Mouse (Mus musculus): ENCODE data around the gene Elk3. TPM values are rescaled to one million over a fixed set of nuclear protein-coding genes. Genes with fewer than 3 reads are reported as not detected.

Gene Elk3
- polyA plus RNA-seq, 1 experiment from 2014 or later, result 9.6 TPM

DNA sequence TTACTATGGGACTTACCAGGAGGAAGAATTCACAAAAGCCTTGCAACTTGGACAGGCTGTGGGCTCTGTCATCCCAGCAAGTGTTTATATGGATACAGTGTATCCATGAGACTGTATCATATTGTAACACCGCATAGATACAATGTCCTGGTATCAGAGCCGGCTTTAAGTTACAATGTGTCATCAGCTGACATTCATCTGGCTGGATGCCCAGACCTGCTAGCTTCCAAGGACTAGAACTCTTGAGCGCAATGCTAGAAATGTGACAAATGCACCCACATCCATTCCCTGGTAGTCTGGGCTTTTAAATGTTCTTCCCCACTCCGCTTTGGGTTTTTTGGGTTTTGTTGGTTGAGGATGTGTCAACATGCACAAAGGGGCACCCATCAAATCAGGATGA is 22.6 kb downstream of the Elk3 start:
- H3K4me2 ChIP-seq, result no peak overlapping the region
- no peak overlapping the region for H3K4me3 ChIP-seq
- no peak overlapping the region for H3K9ac ChIP-seq
- H3K4me1 ChIP-seq, result peaks cover 13% of the 10 kb centered on the region
- 71% methylated on average over 4 of the region's 4 CpGs for WGBS (ENCODE audit: insufficient replicate concordance)
- no peaks in the 10 kb centered on the region for H3K27me3 ChIP-seq (replicated peaks)
- ATAC-seq, result no peak
- H3K27ac ChIP-seq, result no peak overlapping the region
- H3K9me3 ChIP-seq (replicated peaks), result no peaks in the 10 kb centered on the region
- peaks cover 2% of the 10 kb centered on the region; the same call in 1 of the 2 replicates for H3K36me3 ChIP-seq

DNA sequence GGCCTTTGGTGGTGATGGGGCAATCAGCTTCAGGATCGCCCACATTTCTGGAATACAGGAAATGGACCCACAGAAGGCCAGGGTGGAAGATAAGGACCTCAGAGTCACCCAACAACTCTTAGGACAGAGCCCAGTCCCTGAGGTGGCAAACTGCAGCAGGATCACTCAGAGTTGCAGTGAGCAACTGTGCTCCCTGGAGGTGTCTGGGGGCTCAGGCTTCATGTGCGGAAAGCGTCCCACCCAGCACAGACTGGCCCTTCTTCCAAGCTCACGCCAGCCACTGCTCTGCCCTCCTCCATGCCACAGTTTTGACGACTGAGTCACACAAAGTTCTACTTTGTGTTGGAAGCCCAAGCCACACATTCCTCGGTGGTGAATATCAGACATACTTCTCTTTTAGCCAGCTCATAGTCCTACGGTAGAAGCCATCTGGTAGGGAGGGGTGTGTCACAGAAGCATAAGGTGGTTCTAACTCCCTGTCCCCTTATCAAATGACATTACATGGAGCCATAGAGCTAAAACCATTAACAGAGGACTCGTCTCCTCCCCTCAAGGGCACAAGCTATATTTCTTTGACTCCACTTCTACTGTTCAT is 23.3 kb downstream of the Elk3 start:
- H3K4me3 ChIP-seq, result no peak overlapping the region
- H3K27ac ChIP-seq, result no peak overlapping the region
- no peaks in the 10 kb centered on the region for H3K27me3 ChIP-seq (replicated peaks)
- H3K9ac ChIP-seq, result no peak overlapping the region
- peaks cover 6% of the 10 kb centered on the region; the same call in 1 of the 2 replicates for H3K36me3 ChIP-seq
- 61% methylated on average over 8 of the region's 8 CpGs for WGBS (ENCODE audit: insufficient replicate concordance)
- ATAC-seq, result no peak
- H3K4me2 ChIP-seq, result no peak overlapping the region
- no peaks in the 10 kb centered on the region for H3K9me3 ChIP-seq (replicated peaks)
- peaks cover 13% of the 10 kb centered on the region for H3K4me1 ChIP-seq

DNA sequence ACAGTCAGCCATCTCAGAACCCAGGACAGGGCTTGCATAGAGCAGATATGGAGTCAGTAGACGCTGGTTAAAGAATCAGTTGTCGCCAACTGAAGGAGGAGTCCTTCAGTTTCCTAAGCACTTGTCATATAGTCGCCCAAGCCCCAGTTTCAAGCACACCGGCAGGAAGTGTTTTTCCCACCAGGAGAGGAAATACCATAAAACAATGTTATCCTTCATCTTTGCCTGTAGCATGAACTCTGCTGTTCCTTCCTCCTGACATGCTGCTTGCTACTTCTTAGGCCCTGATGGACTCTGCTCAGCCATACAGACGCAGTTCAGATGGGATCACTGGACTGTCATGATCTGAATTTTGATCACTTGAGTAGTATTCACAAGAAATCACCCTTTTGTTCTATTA is 25.4 kb downstream of the Elk3 start:
- Histone ChIP-seq H3K4me3 (no peak overlapping the region), H3K27me3 (replicated peaks) (no peaks in the 10 kb centered on the region), H3K27ac (no peak overlapping the region), H3K36me3 (peaks cover 10% of the 10 kb centered on the region; the same call in 1 of the 2 replicates), H3K9me3 (replicated peaks) (no peaks in the 10 kb centered on the region), H3K9ac (no peak overlapping the region), H3K4me1 (peaks cover 8% of the 10 kb centered on the region; the same call in 1 of the 2 replicates), H3K4me2 (no peak overlapping the region)
- 0 out of 2 replicates have a peak, but pooled peaks have one; percentile 21 for ATAC-seq
- WGBS (ENCODE audit: insufficient replicate concordance), result 33% methylated on average over 5 of the region's 5 CpGs

DNA sequence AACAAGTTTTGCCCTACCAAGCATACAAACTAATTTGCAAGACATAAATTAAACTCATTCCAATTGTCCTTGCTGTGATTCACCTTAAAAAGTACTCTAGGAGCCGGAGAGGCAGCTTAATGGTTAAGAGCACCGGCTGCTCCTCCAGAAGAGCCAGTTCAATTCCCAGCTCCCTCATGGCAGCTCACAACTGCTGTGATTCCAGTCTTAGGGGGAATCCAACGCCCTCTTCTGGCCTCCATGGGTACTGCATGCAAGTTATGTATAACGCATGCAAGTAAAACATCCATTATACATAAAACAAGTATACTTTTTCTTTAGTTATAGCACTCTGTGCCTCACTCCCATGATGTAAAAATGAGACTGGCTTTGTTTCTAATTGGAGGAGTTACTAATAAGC is 27.7 kb downstream of the Elk3 start:
- Histone ChIP-seq H3K4me3 (no peak overlapping the region), H3K36me3 (peaks cover 10% of the 10 kb centered on the region; the same call in 1 of the 2 replicates), H3K4me2 (no peak overlapping the region), H3K4me1 (peaks cover 8% of the 10 kb centered on the region; the same call in 1 of the 2 replicates), H3K27ac (no peak overlapping the region), H3K27me3 (replicated peaks) (no peaks in the 10 kb centered on the region), H3K9me3 (replicated peaks) (no peaks in the 10 kb centered on the region), H3K9ac (no peak overlapping the region)
- ATAC-seq, result no peak
- 69% methylated on average over 4 of the region's 4 CpGs for WGBS (ENCODE audit: insufficient replicate concordance)

DNA sequence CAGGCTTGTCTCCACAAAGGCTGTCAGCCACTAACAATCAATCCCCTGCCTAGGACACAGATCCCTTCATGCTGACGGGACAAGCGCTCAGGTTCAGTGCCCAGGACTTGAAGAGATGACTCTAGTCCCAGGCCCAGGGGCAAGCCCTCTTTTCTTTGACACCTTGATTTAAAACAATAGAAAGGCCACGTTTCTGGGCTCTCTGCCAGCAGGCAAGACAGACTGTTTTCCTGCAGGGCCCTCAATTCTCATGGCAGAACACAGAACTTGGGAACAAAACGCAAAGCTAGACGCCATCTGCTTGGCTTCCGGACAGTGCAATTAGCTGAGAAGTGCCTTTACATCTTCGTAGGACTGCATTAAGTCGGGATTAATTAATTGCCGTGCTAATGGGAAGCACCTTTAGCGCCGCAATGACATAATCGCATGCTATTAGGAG is 28.4 kb downstream of the Elk3 start:
- WGBS (ENCODE audit: insufficient replicate concordance), result 79% methylated on average over 12 of the region's 12 CpGs
- no peak overlapping the region for H3K4me3 ChIP-seq
- H3K36me3 ChIP-seq, result peaks cover 10% of the 10 kb centered on the region; the same call in 1 of the 2 replicates

DNA sequence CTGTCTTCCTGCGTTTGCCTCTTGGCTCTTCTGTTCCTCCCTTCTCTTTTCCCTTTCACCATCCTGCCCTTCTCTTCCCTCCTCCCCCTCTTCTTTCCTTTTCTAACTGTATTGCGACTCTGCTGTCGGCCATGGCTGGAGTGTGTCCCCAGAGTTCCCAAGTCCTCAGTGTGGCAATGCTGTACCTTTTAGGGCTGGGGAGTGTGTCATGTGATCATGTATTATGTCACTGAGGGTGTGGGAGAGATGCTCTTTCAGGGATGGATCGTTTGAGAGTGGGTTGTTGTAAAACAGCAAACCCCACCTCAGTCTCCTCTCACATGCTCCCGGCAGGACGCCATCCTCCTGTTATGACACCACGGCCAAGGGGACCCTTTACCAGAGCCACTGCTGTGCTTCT is 29.8 kb downstream of the Elk3 start:
- H3K9ac ChIP-seq, result no peak overlapping the region
- H3K4me3 ChIP-seq, result no peak overlapping the region
- H3K4me2 ChIP-seq, result no peak overlapping the region
- H3K9me3 ChIP-seq (replicated peaks), result no peaks in the 10 kb centered on the region
- H3K27me3 ChIP-seq (replicated peaks), result no peaks in the 10 kb centered on the region
- no peak for ATAC-seq
- peaks cover 10% of the 10 kb centered on the region; the same call in 1 of the 2 replicates for H3K36me3 ChIP-seq
- H3K27ac ChIP-seq, result no peak overlapping the region
- H3K4me1 ChIP-seq, result peaks cover 18% of the 10 kb centered on the region
- WGBS (ENCODE audit: insufficient replicate concordance), result 74% methylated on average over 7 of the region's 7 CpGs

More for the DNA sequence above, 28.4 kb downstream of the Elk3 start:
- H3K4me2 ChIP-seq, result no peak overlapping the region
- H3K9me3 ChIP-seq (replicated peaks), result no peaks in the 10 kb centered on the region
- H3K27me3 ChIP-seq (replicated peaks), result no peaks in the 10 kb centered on the region
- peaks cover 8% of the 10 kb centered on the region; the same call in 1 of the 2 replicates for H3K4me1 ChIP-seq
- no peak overlapping the region for H3K27ac ChIP-seq
- H3K9ac ChIP-seq, result no peak overlapping the region
- no peak for ATAC-seq

DNA sequence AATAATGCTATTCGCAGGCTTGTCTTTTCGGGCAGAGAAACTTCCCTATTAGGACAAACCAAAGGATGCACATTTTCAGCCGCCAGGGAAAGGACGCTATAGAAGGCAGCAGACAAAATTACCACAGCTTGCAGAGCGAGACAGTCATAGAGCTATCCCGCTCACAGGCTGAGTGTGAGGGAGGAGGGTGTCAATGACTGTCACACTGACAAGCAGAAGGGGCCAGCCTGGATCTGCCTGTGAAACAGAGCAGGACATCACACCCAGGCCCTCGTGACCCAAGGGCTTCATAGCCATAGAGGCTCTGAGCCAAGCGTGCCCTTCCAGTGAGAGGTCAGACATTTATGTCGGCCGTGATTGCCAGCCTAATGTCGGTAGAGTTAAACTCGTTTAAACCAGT is 30.3 kb downstream of the Elk3 start:
- 81% methylated on average over 12 of the region's 12 CpGs for WGBS (ENCODE audit: insufficient replicate concordance)
- no peak for ATAC-seq

DNA sequence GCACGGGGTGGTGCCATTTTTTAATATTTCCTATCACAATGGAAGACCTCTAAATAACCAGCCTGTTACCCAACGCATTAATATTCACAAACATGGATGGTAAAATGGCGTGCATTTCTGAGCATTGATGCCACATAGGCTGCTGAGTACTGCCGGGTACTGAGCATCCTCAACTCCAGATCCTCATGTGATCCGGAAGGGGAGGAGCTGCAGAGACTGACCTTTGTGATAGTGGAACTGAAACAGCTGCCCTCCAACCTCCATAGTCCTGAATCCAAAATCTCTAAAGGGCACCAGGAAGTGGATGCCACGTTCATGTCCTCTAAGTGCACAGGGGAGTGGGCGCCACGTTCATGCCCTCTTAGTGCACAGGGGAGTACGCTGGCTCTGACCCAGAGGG is 31.9 kb downstream of the Elk3 start:
- no peak for ATAC-seq

More for the DNA sequence above, 30.3 kb downstream of the Elk3 start:
- H3K4me3 ChIP-seq, result no peak overlapping the region
- peaks cover 10% of the 10 kb centered on the region; the same call in 1 of the 2 replicates for H3K36me3 ChIP-seq
- no peak overlapping the region for H3K9ac ChIP-seq
- no peak overlapping the region for H3K27ac ChIP-seq
- no peak overlapping the region for H3K4me2 ChIP-seq
- H3K4me1 ChIP-seq, result peaks cover 18% of the 10 kb centered on the region
- H3K27me3 ChIP-seq (replicated peaks), result no peaks in the 10 kb centered on the region
- no peaks in the 10 kb centered on the region for H3K9me3 ChIP-seq (replicated peaks)

DNA sequence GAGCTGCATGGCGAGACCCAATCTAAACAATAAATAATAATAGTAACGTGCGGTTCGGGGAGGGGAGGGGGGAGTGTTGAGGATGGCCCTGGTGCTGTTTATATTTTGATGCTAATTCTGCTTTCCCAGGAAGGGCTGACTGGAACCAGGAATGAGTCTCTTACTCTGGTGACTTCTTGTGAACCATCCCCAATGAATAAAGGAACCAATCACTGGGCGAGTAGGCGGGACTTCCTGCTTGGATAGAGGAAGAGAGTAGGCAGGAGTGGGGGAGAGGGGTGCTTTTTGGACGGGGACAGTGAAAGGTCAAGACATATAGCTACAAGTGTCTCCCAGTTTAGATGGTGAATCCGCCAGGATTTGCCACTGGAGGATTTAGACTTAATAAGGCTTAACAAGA is 32.6 kb downstream of the Elk3 start:
- Histone ChIP-seq H3K9me3 (replicated peaks) (no peaks in the 10 kb centered on the region), H3K9ac (no peak overlapping the region), H3K4me2 (no peak overlapping the region), H3K4me1 (peaks cover 25% of the 10 kb centered on the region; the same call in 1 of the 2 replicates), H3K27me3 (replicated peaks) (no peaks in the 10 kb centered on the region), H3K4me3 (no peak overlapping the region), H3K27ac (no peak overlapping the region), H3K36me3 (peaks cover 8% of the 10 kb centered on the region; the same call in 1 of the 2 replicates)
- 73% methylated on average over 8 of the region's 8 CpGs for WGBS (ENCODE audit: insufficient replicate concordance)
- no peak for ATAC-seq

More for the DNA sequence above, 31.9 kb downstream of the Elk3 start:
- H3K4me3 ChIP-seq, result no peak overlapping the region
- H3K9me3 ChIP-seq (replicated peaks), result no peaks in the 10 kb centered on the region
- H3K4me2 ChIP-seq, result no peak overlapping the region
- peaks cover 24% of the 10 kb centered on the region; the same call in 1 of the 2 replicates for H3K4me1 ChIP-seq
- H3K9ac ChIP-seq, result no peak overlapping the region
- 79% methylated on average over 9 of the region's 9 CpGs for WGBS (ENCODE audit: insufficient replicate concordance)
- peaks cover 10% of the 10 kb centered on the region; the same call in 1 of the 2 replicates for H3K36me3 ChIP-seq
- no peaks in the 10 kb centered on the region for H3K27me3 ChIP-seq (replicated peaks)
- H3K27ac ChIP-seq, result no peak overlapping the region

DNA sequence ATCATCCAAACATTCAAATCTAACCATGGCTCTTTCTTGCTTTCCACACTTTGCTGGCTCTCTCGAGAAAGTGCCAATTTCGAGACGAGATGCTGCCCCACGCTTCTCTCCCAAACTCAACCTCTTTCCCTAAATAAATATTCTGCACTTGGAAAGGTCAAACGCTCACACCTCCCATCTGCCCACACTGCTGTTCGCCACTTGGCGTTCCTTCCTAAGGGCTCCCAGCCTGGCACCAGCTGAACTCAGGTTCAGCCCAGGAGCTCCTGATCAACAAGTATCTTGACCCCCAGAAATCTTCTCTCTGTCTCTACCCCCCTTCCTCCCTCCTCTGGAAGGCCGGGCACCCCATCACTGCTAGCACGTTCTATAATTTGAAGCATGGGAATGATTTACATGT is 34.1 kb downstream of the Elk3 start:
- Histone ChIP-seq H3K4me3 (no peak overlapping the region), H3K4me2 (peak overlapping the region; percentile 37), H3K4me1 (peaks cover 25% of the 10 kb centered on the region; the same call in 1 of the 2 replicates), H3K27ac (no peak overlapping the region), H3K9me3 (replicated peaks) (no peaks in the 10 kb centered on the region), H3K9ac (no peak overlapping the region), H3K27me3 (replicated peaks) (no peaks in the 10 kb centered on the region), H3K36me3 (peaks cover 4% of the 10 kb centered on the region; the same call in 1 of the 2 replicates)
- ATAC-seq, result no peak
- 74% methylated on average over 9 of the region's 9 CpGs for WGBS (ENCODE audit: insufficient replicate concordance)

DNA sequence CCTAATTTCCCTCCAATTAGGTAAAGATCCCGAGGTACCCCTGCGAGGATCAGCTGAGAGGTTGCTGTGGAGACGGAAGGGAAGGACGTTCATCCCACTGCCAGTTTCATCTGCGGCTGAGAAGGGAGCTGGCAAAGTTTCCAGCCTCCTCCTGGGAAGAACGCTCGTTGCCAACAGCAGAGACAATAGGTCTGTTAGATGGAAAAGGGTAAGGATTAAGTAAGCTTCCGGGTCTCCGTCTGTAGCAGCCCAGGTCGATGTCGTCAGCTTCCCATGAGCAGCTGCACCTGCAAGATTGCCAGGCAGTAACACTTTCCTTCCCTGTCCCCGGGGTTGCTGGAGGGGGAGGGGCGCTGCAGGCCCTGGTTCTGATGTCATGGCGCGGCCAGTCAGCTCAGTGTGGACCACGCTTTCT is 34.6 kb downstream of the Elk3 start:
- Histone ChIP-seq H3K9me3 (replicated peaks) (no peaks in the 10 kb centered on the region), H3K9ac (no peak overlapping the region), H3K36me3 (peaks cover under 1% of the 10 kb centered on the region; the same call in 1 of the 2 replicates), H3K27me3 (replicated peaks) (no peaks in the 10 kb centered on the region), H3K27ac (no peak overlapping the region), H3K4me1 (peaks cover 25% of the 10 kb centered on the region; the same call in 1 of the 2 replicates), H3K4me2 (peak overlapping the region; percentile 37), H3K4me3 (0 out of 2 replicates have a peak overlapping the region, but pooled peaks have one; percentile 15)
- WGBS (ENCODE audit: insufficient replicate concordance), result 39% methylated on average over 16 of the region's 16 CpGs
- ATAC-seq, result no peak
